Mouse (Mus musculus) megakaryocyte, adult 5-6 weeks (primary cell): Measurements from ENCODE around the gene Otud7a. TPM values are rescaled to one million over a fixed set of nuclear protein-coding genes. Genes with fewer than 3 reads are reported as not detected.

Experiments
- ATAC-seq: 2 replicates; pipeline ENCODE4 v1.8.0; 2016; ENCODE audit warnings: mild to moderate bottlenecking, inconsistent platforms; ENCODE audit not compliant: poor library complexity, severe bottlenecking
- total RNA-seq, 2 experiments: library from RNA; stranded (forward) in 1 of 2; stranded (reverse) in 1 of 2; fragments of 153-499, 151-499 nt in 1 of 2; fragments of 221-1000, 200-1000 nt in 1 of 2; gene quantifications; 2 replicates each; pipeline versions ENCODE4 v1.2.3 to v1.2.4; 2015 to 2017

Otud7a gene
- not detected in 2 replicates for total RNA-seq (2015)
- not detected in 2 replicates for total RNA-seq (2017)

- no peak for ATAC-seq
Observed at GRCm38 (mm10) chr7:63444484-63445345, at the start of gene Otud7a. TSS of gene Otud7a (plus strand) at chr7:63444751.

- no peak for ATAC-seq
Observed at GRCm38 (mm10) chr7:63405988-63406387, 38.6 kb upstream of the Otud7a start.

- ATAC-seq: no peak
Observed at GRCm38 (mm10) chr7:63445346-63445700, 772 bp downstream of the Otud7a start.

GRCm38 (mm10) chr7:63446951-63447350 lies 2.4 kb downstream of the Otud7a start:
- no peak for ATAC-seq

- ATAC-seq: no peak
Observed at GRCm38 (mm10) chr7:63455228-63455627, 10.7 kb downstream of the Otud7a start.

- no peak for ATAC-seq
Observed at GRCm38 (mm10) chr7:63462234-63462633, 17.7 kb downstream of the Otud7a start.

GRCm38 (mm10) chr7:63462684-63463083 lies 18.1 kb downstream of the Otud7a start:
- ATAC-seq: no peak

GRCm38 (mm10) chr7:63466729-63467128 lies 22.2 kb downstream of the Otud7a start:
- no peak for ATAC-seq

GRCm38 (mm10) chr7:63468258-63468657 lies 23.7 kb downstream of the Otud7a start:
- no peak for ATAC-seq

GRCm38 (mm10) chr7:63483091-63483490 lies 38.5 kb downstream of the Otud7a start:
- no peak for ATAC-seq

GRCm38 (mm10) chr7:63497051-63497547 lies 52.5 kb downstream of the Otud7a start:
- ATAC-seq: no peak

GRCm38 (mm10) chr7:63504202-63504601 lies 59.7 kb downstream of the Otud7a start:
- no peak for ATAC-seq

- no peak for ATAC-seq
Observed at GRCm38 (mm10) chr7:63508079-63508478, 63.5 kb downstream of the Otud7a start.

- no peak for ATAC-seq
Observed at GRCm38 (mm10) chr7:63509825-63510224, 65.3 kb downstream of the Otud7a start.

- ATAC-seq: no peak
Observed at GRCm38 (mm10) chr7:63511458-63511857, 66.9 kb downstream of the Otud7a start.

- no peak for ATAC-seq
Observed at GRCm38 (mm10) chr7:63512561-63512960, 68.0 kb downstream of the Otud7a start.

- no peak for ATAC-seq
Observed at GRCm38 (mm10) chr7:63516141-63516895, 71.8 kb downstream of the Otud7a start.

- no peak for ATAC-seq
Observed at GRCm38 (mm10) chr7:63520299-63520698, 75.7 kb downstream of the Otud7a start.

- ATAC-seq: no peak
Observed at GRCm38 (mm10) chr7:63522403-63522802, 77.9 kb downstream of the Otud7a start.

GRCm38 (mm10) chr7:63523051-63523450 lies 78.5 kb downstream of the Otud7a start:
- ATAC-seq: no peak

- ATAC-seq: no peak
Observed at GRCm38 (mm10) chr7:63540293-63540692, 95.7 kb downstream of the Otud7a start.

- ATAC-seq: no peak
Observed at GRCm38 (mm10) chr7:63554457-63554856, 109.9 kb downstream of the Otud7a start.
